Mouse (Mus musculus) ES-E14 (cell line): ENCODE measurements around the gene Ndc80. TPM values are rescaled to one million over a fixed set of nuclear protein-coding genes. Genes with fewer than 3 reads are reported as not detected.

Source experiments
- DNase-seq: peaks from one replicate; pipeline ENCODE4 v3.0.0-alpha.2; 2013; ENCODE audit warnings: low read depth, low spot score
- H3K27ac ChIP-seq: 2 replicates; pipeline ENCODE4 v1.5.1; 2012; ENCODE audit warnings: low read depth, mild to moderate bottlenecking, low read length, moderate library complexity, mixed read lengths; ENCODE audit not compliant: poor library complexity, insufficient read depth, severe bottlenecking
- H3K36me3 ChIP-seq: 2 replicates; pipeline ENCODE4 v1.6.1; 2012; ENCODE audit warnings: mild to moderate bottlenecking, low read length, moderate library complexity, mixed read lengths; ENCODE audit not compliant: control insufficient read depth, poor library complexity, insufficient read depth, severe bottlenecking
- H3K4me1 ChIP-seq, 2 experiments: fragments of 150-350 bp in 1 of 2; sonication (generic) in 1 of 2; 2 replicates each; pipeline ENCODE4 v1.6.1; 2012; ENCODE audit warnings: low read length in 2 of 2, mild to moderate bottlenecking in 1 of 2, mixed read lengths in 1 of 2; ENCODE audit not compliant: control insufficient read depth in 2 of 2, insufficient read depth in 2 of 2, poor library complexity in 1 of 2
- H3K4me3 ChIP-seq, 2 experiments: fragments of 150-350 bp in 1 of 2; sonication (generic) in 1 of 2; 2 replicates each; pipeline ENCODE4 v1.5.1; 2012; ENCODE audit warnings: low read length in 2 of 2, low read depth in 1 of 2, mild to moderate bottlenecking in 1 of 2, mixed read lengths in 1 of 2; ENCODE audit not compliant: insufficient read depth in 1 of 2, poor library complexity in 1 of 2, severe bottlenecking in 1 of 2
- H3K9ac ChIP-seq: 2 replicates; pipeline ENCODE4 v1.6.1; 2012; ENCODE audit warnings: low read depth, mild to moderate bottlenecking, low read length, mixed read lengths; ENCODE audit not compliant: poor library complexity, insufficient read depth, severe bottlenecking
- H3K9me3 ChIP-seq: fragments of 150-350 bp; sonication (generic); 2 replicates; pipeline ENCODE4 v1.6.1; 2012; ENCODE audit warnings: low read depth, mild to moderate bottlenecking, low read length; ENCODE audit not compliant: control insufficient read depth, insufficient read depth
- CHD2 ChIP-seq: IDR thresholded peaks from 2 replicates; pipeline ENCODE4 v1.6.1; 2014; ENCODE audit warnings: mild to moderate bottlenecking, low read depth, low read length, inconsistent platforms
- HCFC1 ChIP-seq: IDR thresholded peaks from 2 replicates; pipeline ENCODE4 v1.6.1; 2012; ENCODE audit warnings: low read length, inconsistent platforms, borderline replicate concordance; ENCODE audit not compliant: insufficient read depth
- MAFK ChIP-seq: IDR thresholded peaks from 2 replicates; pipeline ENCODE4 v1.6.1; 2014; ENCODE audit warnings: mild to moderate bottlenecking, low read depth, low read length, inconsistent platforms; ENCODE audit not compliant: insufficient read depth
- ZC3H11A ChIP-seq: IDR thresholded peaks from 2 replicates; pipeline ENCODE4 v1.6.1; 2012; ENCODE audit warnings: low read depth, mild to moderate bottlenecking, inconsistent platforms, low read length, borderline replicate concordance
- ZNF384 ChIP-seq: IDR thresholded peaks from 2 replicates; pipeline ENCODE4 v1.6.1; 2012; ENCODE audit warnings: low read depth, low read length, inconsistent platforms
- in situ Hi-C, 2 experiments: fragments of 600-800 bp; cut with MboI; formaldehyde crosslinking; loops; one replicate each; pipeline ENCODE4 v1.15.1; 2025; ENCODE audit warnings: low sequenced_read_pairs in 2 of 2, inconsistent platforms in 1 of 2; ENCODE audit not compliant: unreplicated experiment in 2 of 2
- total RNA-seq: library from RNA; depleted of rRNA; stranded (reverse); fragments of 300-350 nt; gene quantifications from 2 replicates; pipeline ENCODE4 v1.2.3, GENCODE M21; 2012

Gene Ndc80
- total RNA-seq, 1 experiment: 42.8 TPM

DNA sequence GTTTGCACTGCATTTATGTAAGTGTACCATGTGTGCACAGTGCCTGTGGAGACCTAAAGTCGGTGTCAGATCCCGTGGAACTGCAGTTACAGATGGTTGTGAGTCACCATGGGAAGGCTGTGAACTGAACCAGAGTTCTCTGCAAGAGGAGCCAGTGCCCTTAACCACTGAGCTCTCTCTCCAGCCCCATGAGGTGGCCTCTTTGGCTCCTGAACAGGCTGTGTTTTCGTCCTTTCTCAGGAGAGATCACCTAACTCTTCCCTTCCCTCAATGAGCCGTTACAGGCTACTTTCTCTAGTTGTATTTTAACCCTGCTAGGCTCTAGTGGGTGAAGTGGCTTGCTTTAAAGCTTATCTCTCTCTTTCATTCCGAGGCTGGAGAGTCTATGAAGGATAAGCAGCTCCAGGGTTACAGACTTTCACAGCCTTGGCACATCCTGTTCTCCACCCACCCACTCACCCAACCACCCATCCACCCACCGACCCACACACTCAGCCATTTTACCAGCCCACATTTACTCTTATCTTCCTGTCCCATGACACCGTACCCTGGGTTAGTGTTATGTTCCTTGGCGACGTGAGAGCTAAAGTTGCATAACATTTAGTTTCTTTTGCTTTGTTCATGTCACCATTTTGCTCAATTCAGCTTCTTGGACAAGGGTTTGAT is 35.9 kb downstream of the Ndc80 start:
- H3K36me3 ChIP-seq: peaks cover 1% of the 10 kb centered on the region; the same call in 1 of the 2 replicates
- H3K9me3 ChIP-seq: no peaks in the 10 kb centered on the region
- in situ Hi-C loops: no loop called here
- no peak overlapping the region for H3K9ac ChIP-seq
- TF ChIP-seq ZC3H11A (no peak), HCFC1 (no peak), MAFK (no peak), ZNF384 (no peak), CHD2 (no peak)
- H3K27ac ChIP-seq: no peak overlapping the region
- no peak for DNase-seq
- H3K4me1 ChIP-seq: peaks cover 0 to 3% of the 10 kb centered on the region in 2 experiments; a peak in 2 of 4 replicates
- no peak overlapping the region for H3K4me3 ChIP-seq

DNA sequence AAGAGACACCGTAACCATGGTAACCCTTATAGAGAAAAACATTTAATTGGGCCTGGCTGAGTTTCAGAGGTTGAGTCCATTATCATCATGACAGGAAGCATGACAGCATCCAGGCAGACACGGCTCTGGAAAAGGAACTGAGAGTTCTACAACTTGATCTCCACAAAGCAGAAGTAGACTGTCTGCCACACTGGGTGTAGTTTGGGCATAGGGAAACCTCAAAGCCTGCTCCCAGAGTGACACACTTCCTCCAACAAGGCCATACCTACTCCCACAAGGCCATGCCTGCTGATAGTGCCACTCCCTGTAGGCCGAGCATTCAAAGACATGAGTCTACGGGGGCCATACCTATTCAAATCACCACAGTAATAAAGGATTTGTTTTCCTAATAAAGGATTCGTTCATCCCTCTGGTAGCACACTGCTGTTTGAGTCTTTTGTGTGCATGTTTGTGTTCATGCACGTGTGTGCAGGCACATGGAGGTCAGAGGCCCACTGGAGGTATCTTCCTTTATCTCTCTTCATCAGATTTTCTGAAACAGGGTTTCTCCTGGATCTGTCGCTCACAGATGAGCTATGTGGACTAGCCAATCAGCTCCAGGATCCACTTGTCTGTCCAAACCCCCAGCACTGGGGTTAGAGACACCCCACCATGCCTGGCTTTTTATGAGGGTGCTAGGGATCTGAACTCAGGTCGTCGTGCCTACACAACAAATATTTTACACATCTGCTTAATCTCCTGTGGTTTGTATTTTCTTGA is 36.8 kb downstream of the Ndc80 start:
- H3K4me3 ChIP-seq: no peak overlapping the region
- in situ Hi-C loops: no loop called here

GRCm38 (mm10) chr17:71486231-71486851 is 40.3 kb downstream of the Ndc80 start:
- no peaks in the 10 kb centered on the region for H3K9me3 ChIP-seq
- H3K4me1 ChIP-seq: peaks cover 0 to 7% of the 10 kb centered on the region in 2 experiments; a peak in 2 of 4 replicates
- no peak overlapping the region for H3K9ac ChIP-seq
- peak overlapping the region; percentile 12; the same call in 1 of the 2 replicates for H3K27ac ChIP-seq
- TF ChIP-seq MAFK: no peak
- TF ChIP-seq ZNF384: no peak
- no peak for TF ChIP-seq ZC3H11A
- no peak for TF ChIP-seq CHD2
- TF ChIP-seq HCFC1: no peak
- no peak overlapping the region for H3K4me3 ChIP-seq
- in situ Hi-C loops: no loop called here
- DNase-seq: no peak
- H3K36me3 ChIP-seq: no peaks in the 10 kb centered on the region

More for the DNA sequence above, 36.8 kb downstream of the Ndc80 start:
- Histone ChIP-seq H3K4me1 (peaks cover 0 to 4% of the 10 kb centered on the region in 2 experiments; a peak in 2 of 4 replicates), H3K9me3 (no peaks in the 10 kb centered on the region), H3K36me3 (no peaks in the 10 kb centered on the region), H3K9ac (no peak overlapping the region), H3K27ac (no peak overlapping the region)
- TF ChIP-seq MAFK: no peak
- no peak for TF ChIP-seq ZNF384
- no peak for TF ChIP-seq HCFC1
- no peak for TF ChIP-seq CHD2
- no peak for TF ChIP-seq ZC3H11A
- no peak for DNase-seq

GRCm38 (mm10) chr17:71485791-71486230 is 40.8 kb downstream of the Ndc80 start:
- no peak overlapping the region for H3K4me3 ChIP-seq
- H3K27ac ChIP-seq: no peak overlapping the region
- H3K9me3 ChIP-seq: no peaks in the 10 kb centered on the region

More at GRCm38 (mm10) chr17:71485791-71486230, 40.8 kb downstream of the Ndc80 start:
- DNase-seq: no peak
- Histone ChIP-seq H3K4me1 (peaks cover 0 to 12% of the 10 kb centered on the region in 2 experiments; a peak in 2 of 4 replicates), H3K9ac (no peak overlapping the region), H3K36me3 (no peaks in the 10 kb centered on the region)
- in situ Hi-C loops: no loop called here
- TF ChIP-seq HCFC1 (no peak), ZC3H11A (no peak), CHD2 (no peak)
